Mouse (Mus musculus) C2C12 (cell line): ENCODE measurements at regions not wholly inside any gene's neighbourhood (a gene's known extent, or its start where the extent isn't known, plus 50 kb on each side); places are given as distances from the start of the nearest gene placed in this dataset.

Experiments used
- H3K27me3 ChIP-seq: one replicate; pipeline ENCODE4 v1.6.1; 2011; ENCODE audit not compliant: control insufficient read depth, insufficient read depth, insufficient read length
- H3K36me3 ChIP-seq: one replicate; pipeline ENCODE4 v1.6.1; 2011; ENCODE audit not compliant: control insufficient read depth, insufficient read depth
- H3K4me3 ChIP-seq: one replicate; pipeline ENCODE4 v1.5.1; 2011; ENCODE audit warnings: mild to moderate bottlenecking, control low read depth; ENCODE audit not compliant: poor library complexity, insufficient read depth, severe bottlenecking
- H3K79me2 ChIP-seq: one replicate; pipeline ENCODE4 v1.6.1; 2011; ENCODE audit not compliant: control insufficient read depth, insufficient read depth
- H3K79me3 ChIP-seq: one replicate; pipeline ENCODE4 v1.6.1; 2011; ENCODE audit warnings: low read depth, control low read depth
- H3ac ChIP-seq: one replicate; pipeline ENCODE3; 2011; ENCODE audit warnings: low read depth; ENCODE audit not compliant: control insufficient read depth, insufficient read length
- CEBPB ChIP-seq: IDR thresholded peaks from one replicate; pipeline ENCODE4 v1.6.1; 2011; ENCODE audit warnings: low read depth, mild to moderate bottlenecking, control low read depth, moderate library complexity
- CTCF ChIP-seq: IDR thresholded peaks from one replicate; pipeline ENCODE4 v1.5.1; 2011; ENCODE audit not compliant: control insufficient read depth, insufficient read depth, insufficient read length
- FOSL1 ChIP-seq: IDR thresholded peaks from one replicate; pipeline ENCODE4 v1.8.0; 2011; ENCODE audit warnings: mild to moderate bottlenecking, low read length; ENCODE audit not compliant: poor library complexity, insufficient read depth, severe bottlenecking
- MAX ChIP-seq: IDR thresholded peaks from one replicate; pipeline ENCODE4 v1.6.1; 2011; ENCODE audit warnings: mild to moderate bottlenecking, control low read depth
- MYOD1 ChIP-seq: IDR thresholded peaks from one replicate; pipeline ENCODE4 v1.6.1; 2011; ENCODE audit warnings: low read depth; ENCODE audit not compliant: control insufficient read depth, insufficient read length
- MYOG ChIP-seq: IDR thresholded peaks from one replicate; pipeline ENCODE4 v1.6.1; 2011; ENCODE audit not compliant: control insufficient read depth, insufficient read length; ENCODE audit errors: extremely low read depth
- USF1 ChIP-seq: IDR thresholded peaks from one replicate; pipeline ENCODE4 v1.6.1; 2011; ENCODE audit warnings: low read depth, mild to moderate bottlenecking, control low read depth, moderate library complexity

DNA sequence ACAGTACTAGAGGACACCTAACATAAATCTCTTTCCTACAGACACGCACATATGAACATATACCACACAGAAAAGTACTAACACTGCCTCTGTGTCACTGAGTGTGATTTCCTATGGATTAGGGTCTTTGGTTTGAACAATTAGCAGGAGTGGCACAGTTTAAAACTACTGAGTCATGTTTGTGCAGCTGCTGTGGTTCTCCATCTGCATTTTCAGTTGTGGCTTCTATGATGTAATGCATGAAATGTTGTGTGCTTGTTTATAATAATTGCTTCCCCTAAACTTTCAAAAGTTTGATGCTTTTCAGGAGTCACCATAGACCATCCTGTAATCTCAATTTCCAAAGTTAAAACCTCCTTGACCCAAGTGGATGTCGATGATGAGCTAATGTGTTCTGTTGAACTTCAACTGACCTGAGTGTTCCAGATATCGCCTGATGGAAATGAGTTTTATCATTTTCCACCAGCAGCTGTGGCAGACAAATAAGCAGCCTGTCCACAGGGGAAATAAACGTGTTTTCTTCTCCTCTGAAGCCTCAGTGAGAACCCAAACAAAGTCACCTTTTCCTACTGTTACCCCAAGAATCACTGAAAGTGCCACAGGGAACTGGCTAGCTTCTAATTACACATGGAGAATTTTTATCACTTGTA, 239.0 kb upstream of the Tbl1xr1 start:
- Histone ChIP-seq H3K79me3 (no peaks in the 10 kb centered on the region), H3K36me3 (no peaks in the 10 kb centered on the region), H3ac (no peak overlapping the region), H3K27me3 (no peaks in the 10 kb centered on the region), H3K4me3 (no peak overlapping the region), H3K79me2 (no peaks in the 10 kb centered on the region)
- TF ChIP-seq FOSL1 (peak; percentile 41), MYOG (no peak), MAX (no peak), CTCF (no peak), MYOD1 (peak; percentile 98), USF1 (no peak), CEBPB (peak; percentile 43)

DNA sequence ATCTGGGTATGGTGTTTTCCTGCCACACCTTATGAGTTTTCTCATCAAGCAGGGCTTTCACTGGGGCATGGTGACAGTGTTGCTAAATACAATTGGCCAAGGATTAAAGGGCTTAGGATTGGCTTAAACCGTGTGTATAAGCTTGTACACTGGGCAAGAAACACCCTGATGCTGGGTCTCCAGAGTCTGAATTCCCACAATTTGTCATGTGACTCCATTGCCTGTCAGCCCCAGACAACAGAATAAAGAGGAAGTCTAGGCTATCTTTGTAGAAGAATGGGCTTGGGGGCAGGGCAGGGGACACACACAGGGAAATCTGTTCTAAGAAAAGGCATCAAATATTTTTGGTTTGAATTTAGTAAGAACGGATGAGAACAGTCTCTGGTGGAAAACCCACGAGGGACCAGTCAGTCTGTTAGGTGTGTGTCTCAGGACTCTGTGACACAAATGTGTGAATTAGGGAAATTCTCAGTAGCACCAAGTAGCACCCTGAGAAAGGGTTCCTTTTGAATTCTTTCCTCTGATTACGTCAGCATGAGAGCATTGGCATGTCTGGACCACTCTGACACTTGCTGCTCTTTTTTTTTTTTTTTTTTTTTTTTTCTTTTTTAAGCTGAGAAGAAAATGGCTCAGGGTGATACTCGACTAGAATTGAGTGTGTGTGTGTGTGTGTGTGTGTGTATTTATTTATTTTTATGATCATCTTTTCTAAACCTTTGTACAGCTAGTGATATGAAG, 235.5 kb upstream of the Tbl1xr1 start:
- H3K79me3 ChIP-seq, result no peaks in the 10 kb centered on the region
- H3K27me3 ChIP-seq, result no peaks in the 10 kb centered on the region
- no peak for TF ChIP-seq MAX
- H3ac ChIP-seq, result no peak overlapping the region
- no peaks in the 10 kb centered on the region for H3K79me2 ChIP-seq
- no peaks in the 10 kb centered on the region for H3K36me3 ChIP-seq
- no peak overlapping the region for H3K4me3 ChIP-seq

DNA sequence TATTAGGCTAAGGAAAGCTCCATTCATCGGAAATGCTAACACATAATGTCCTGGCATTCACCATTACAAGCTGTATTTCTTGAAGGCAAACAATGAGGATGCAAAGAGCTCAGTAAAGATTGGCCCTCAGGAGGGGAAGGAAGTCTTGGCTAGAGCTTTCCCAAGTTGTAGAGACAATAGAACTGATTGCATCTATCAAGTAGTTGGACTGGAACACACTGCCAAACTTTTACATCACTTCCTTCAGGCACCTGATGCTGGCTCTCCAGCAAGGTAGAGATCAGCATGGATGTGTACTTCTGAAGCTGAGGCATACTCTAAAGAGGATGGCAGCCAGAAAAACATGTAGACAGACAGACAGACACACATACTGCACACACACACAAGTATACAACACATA, 234.9 kb upstream of the Tbl1xr1 start:
- Histone ChIP-seq H3K4me3 (no peak overlapping the region), H3K79me2 (no peaks in the 10 kb centered on the region), H3K79me3 (no peaks in the 10 kb centered on the region), H3K36me3 (no peaks in the 10 kb centered on the region), H3ac (no peak overlapping the region), H3K27me3 (no peaks in the 10 kb centered on the region)
- no peak for TF ChIP-seq FOSL1
- no peak for TF ChIP-seq CTCF
- TF ChIP-seq MAX, result no peak
- TF ChIP-seq USF1, result no peak
- TF ChIP-seq MYOG, result no peak
- no peak for TF ChIP-seq CEBPB
- TF ChIP-seq MYOD1, result no peak

- Histone ChIP-seq H3K79me3 (no peaks in the 10 kb centered on the region), H3K4me3 (no peak overlapping the region), H3K79me2 (no peaks in the 10 kb centered on the region), H3K36me3 (no peaks in the 10 kb centered on the region), H3K27me3 (no peaks in the 10 kb centered on the region), H3ac (no peak overlapping the region)
- TF ChIP-seq MYOD1, result no peak
- no peak for TF ChIP-seq MAX
- TF ChIP-seq CTCF, result no peak
- TF ChIP-seq USF1, result no peak
- TF ChIP-seq MYOG, result no peak
- TF ChIP-seq CEBPB, result no peak
- no peak for TF ChIP-seq FOSL1
Measured at GRCm38 (mm10) chr3:21842545-21843291, 233.7 kb upstream of the Tbl1xr1 start.

DNA sequence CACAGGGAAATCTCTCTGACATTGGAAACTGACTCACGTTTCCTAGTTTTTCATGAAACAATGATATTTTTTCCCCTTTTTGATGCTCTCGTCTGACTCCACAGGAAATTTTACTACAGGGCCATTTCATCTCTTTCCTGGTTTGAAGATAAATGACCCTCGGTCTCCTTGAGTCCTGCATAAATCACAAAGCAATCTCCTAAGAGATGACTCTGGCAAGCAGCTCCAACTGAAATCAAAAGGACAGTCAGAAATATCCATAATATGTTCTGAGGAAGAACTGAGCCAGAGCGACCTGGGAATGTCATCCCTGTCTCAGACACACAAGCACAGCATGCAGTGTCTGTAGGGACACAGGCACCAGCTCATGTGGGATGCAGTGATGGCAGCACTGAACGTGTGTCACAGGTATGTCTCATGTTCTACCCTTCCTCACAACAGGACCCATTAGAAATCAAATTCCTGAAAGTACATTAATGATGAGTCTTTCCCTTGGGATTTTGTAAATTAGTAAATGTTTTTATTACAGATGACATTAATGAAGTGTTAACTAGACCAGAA, 233.1 kb upstream of the Tbl1xr1 start:
- H3K36me3 ChIP-seq, result no peaks in the 10 kb centered on the region
- no peaks in the 10 kb centered on the region for H3K79me3 ChIP-seq
- no peak overlapping the region for H3ac ChIP-seq
- TF ChIP-seq CTCF (no peak), MYOG (no peak), MAX (no peak), USF1 (no peak), FOSL1 (no peak), MYOD1 (no peak), CEBPB (no peak)
- H3K27me3 ChIP-seq, result no peaks in the 10 kb centered on the region
- H3K79me2 ChIP-seq, result no peaks in the 10 kb centered on the region
- H3K4me3 ChIP-seq, result no peak overlapping the region
